Mouse (Mus musculus): ENCODE results near the gene Creld2. TPM values are rescaled to one million over a fixed set of nuclear protein-coding genes. Genes with fewer than 3 reads are reported as not detected.

Gene Creld2
- polyA plus RNA-seq, 1 experiment, result not detected

DNA sequence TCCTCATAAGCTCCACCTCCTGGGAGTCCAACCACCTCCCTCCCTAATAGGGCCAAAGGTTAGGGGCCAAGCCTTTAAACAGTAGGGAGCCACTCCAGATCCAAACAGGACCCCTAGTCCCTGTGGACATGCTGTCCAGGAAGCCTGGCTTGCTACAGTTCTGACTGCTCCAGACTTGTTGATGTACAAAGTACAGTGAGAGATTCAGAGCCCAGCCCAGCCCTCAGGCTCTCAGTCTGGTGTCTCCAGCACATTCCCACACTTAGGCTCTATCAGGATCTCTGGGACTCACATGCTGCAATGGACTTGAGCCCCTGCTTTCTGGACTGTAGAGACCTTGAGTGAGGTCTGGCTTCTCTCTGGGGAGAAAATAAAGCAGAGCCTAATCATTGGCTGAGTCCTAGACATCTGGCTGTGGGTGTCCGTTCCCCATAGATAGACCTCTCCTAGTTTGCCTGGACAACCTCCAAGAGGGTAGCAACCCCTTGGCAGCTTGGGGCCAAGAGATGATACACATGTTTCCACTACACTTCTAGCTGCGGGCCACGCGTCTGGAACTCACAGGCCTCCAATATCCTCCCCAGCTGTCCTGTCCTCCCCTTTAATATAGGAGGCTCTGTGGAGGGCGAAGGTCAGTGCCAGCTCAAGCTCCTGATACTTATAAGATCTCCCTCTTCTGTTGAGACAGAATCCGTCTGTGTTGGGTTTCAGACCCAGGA is 48.7 kb downstream of the Creld2 start:
- H3K27ac ChIP-seq (ENCODE audit: insufficient read depth, low read depth, low read length), result no peak overlapping the region

DNA sequence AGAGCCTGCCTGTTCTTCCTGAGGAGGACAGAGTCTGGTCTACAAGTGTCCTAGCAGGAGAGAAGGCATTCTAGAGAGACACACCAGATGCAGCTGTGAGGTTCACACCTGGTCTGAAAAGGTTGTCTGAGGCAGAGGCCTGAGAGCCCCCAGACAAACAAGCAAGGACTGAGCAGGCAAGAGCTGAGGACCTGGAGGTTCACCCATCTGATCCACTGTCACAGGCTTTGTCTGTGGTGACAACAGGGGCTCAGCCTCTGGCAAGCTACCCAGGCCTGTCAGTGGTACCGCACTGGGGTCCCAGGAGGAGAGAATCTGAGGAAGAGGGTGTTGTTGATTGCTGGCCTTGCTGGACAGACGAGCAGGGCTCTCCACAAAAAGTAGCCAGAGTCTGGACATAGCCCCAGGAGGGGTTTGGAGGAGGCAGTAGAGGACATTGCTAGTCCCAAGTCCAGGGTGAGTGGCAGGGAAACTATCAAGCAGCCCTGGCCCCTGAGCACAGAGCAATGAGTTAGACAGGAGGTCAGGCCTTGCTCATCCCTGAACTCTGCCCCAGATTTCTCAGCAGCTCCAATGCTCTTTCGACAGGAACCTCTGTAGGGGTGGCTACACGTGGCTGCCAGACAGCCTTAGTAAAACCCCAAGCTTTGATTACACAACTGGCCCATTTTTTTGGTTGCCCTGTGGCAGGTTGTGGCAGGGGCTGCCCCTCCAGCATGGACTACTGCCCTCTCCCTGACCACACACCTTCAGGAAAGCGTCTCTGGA is 51.2 kb downstream of the Creld2 start:
- H3K4me1 ChIP-seq (ENCODE audit: control insufficient read depth, insufficient read depth, low read length), result peaks cover 6% of the 10 kb centered on the region
- H3K27ac ChIP-seq (ENCODE audit: insufficient read depth, low read depth, low read length), result no peak overlapping the region
- 88% methylated on average over 5 of the region's 5 CpGs for WGBS
- TF ChIP-seq POLR2A (IDR thresholded peaks at IDR 0.05; ENCODE audit: insufficient read depth, low read depth, low read length) (no peak), CTCF (IDR thresholded peaks at IDR 0.05; ENCODE audit: insufficient read depth, low read depth, low read length) (no peak)
- H3K4me3 ChIP-seq (ENCODE audit: insufficient read depth, low read depth, low read length), result no peak overlapping the region

More for the DNA sequence above, 48.7 kb downstream of the Creld2 start:
- TF ChIP-seq CTCF (IDR thresholded peaks at IDR 0.05; ENCODE audit: insufficient read depth, low read depth, low read length), result no peak
- no peak for TF ChIP-seq POLR2A (IDR thresholded peaks at IDR 0.05; ENCODE audit: insufficient read depth, low read depth, low read length)
- Histone ChIP-seq H3K4me3 (ENCODE audit: insufficient read depth, low read depth, low read length) (no peak overlapping the region), H3K4me1 (ENCODE audit: control insufficient read depth, insufficient read depth, low read length) (peaks cover 18% of the 10 kb centered on the region)
- WGBS, result 86% methylated on average over 6 of the region's 6 CpGs

DNA sequence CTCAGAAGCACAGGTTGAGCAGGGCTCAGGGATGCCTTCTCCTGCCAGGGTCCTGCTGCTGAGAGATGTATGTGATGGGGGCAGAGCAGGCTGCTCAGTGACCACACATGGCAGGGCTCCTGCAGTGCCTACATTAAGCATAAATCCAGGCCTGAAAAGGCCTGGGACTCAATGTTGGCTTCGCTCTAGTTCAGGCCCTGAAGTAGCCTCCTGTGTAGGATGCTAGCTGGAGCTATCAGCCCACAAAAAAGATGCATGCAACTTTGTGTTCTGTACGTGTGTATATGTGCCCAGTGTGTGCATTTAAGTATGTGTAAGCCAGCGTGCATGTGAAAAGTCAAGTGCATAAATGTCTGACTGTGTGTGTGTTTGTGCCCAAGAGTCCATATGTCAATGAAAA is 54.6 kb downstream of the Creld2 start:
- WGBS, result 91% methylated on average over 3 of the region's 3 CpGs
- Histone ChIP-seq H3K4me1 (ENCODE audit: control insufficient read depth, insufficient read depth, low read length) (peaks cover 11% of the 10 kb centered on the region), H3K4me3 (ENCODE audit: insufficient read depth, low read depth, low read length) (no peak overlapping the region), H3K27ac (ENCODE audit: insufficient read depth, low read depth, low read length) (no peak overlapping the region)
- no peak for TF ChIP-seq POLR2A (IDR thresholded peaks at IDR 0.05; ENCODE audit: insufficient read depth, low read depth, low read length)
- no peak for TF ChIP-seq CTCF (IDR thresholded peaks at IDR 0.05; ENCODE audit: insufficient read depth, low read depth, low read length)

DNA sequence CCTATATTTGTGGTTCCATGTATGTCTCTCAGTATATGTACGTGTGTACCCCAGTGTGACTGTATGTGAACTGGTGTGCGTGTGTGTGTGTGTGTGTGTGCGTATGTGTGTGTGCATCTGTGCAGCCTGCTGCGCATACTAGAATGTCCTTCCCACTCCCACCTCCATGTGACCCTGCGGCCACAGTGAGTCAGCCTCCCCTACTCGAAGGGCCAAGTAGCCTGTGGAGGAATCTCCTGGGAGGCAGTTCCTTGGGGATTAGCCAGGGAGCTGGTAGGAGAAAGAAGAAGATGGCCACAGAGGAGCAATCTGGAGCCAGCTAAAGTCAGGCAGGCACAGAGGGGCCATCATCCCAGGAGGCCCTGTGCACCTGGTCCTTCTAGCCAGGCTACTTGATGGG is 55.0 kb downstream of the Creld2 start:
- H3K4me3 ChIP-seq (ENCODE audit: insufficient read depth, low read depth, low read length), result no peak overlapping the region
- H3K4me1 ChIP-seq (ENCODE audit: control insufficient read depth, insufficient read depth, low read length), result peaks cover 11% of the 10 kb centered on the region
- H3K27ac ChIP-seq (ENCODE audit: insufficient read depth, low read depth, low read length), result no peak overlapping the region
- TF ChIP-seq POLR2A (IDR thresholded peaks at IDR 0.05; ENCODE audit: insufficient read depth, low read depth, low read length) (no peak), CTCF (IDR thresholded peaks at IDR 0.05; ENCODE audit: insufficient read depth, low read depth, low read length) (no peak)
- 85% methylated on average over 6 of the region's 6 CpGs for WGBS

GRCm38 (mm10) chr15:88875625-88876081 is 56.2 kb downstream of the Creld2 start:
- 43% methylated on average over 10 of the region's 10 CpGs for WGBS

More at GRCm38 (mm10) chr15:88875625-88876081, 56.2 kb downstream of the Creld2 start:
- no peak overlapping the region for H3K27ac ChIP-seq (ENCODE audit: insufficient read depth, low read depth, low read length)
- peaks cover 11% of the 10 kb centered on the region for H3K4me1 ChIP-seq (ENCODE audit: control insufficient read depth, insufficient read depth, low read length)
- no peak overlapping the region for H3K4me3 ChIP-seq (ENCODE audit: insufficient read depth, low read depth, low read length)
- no peak for TF ChIP-seq CTCF (IDR thresholded peaks at IDR 0.05; ENCODE audit: insufficient read depth, low read depth, low read length)
- TF ChIP-seq POLR2A (IDR thresholded peaks at IDR 0.05; ENCODE audit: insufficient read depth, low read depth, low read length), result no peak

Other genes with a start within 250 kb of the Creld2 start
- gene Zdhhc25, start 219.3 kb upstream of the Creld2 start, polyA plus RNA-seq (2012; ENCODE audit: insufficient read depth, insufficient read length, low replicate concordance, missing spikeins), result not detected in 2 replicates
- 206 TPM in 1 of 2 replicates, not detected in the other for gene Brd1, start 85.4 kb upstream of the Creld2 start, polyA plus RNA-seq (2012; ENCODE audit: insufficient read depth, insufficient read length, low replicate concordance, missing spikeins)
- not detected in 2 replicates for gene Zbed4, start 68.0 kb upstream of the Creld2 start, polyA plus RNA-seq (2012; ENCODE audit: insufficient read depth, insufficient read length, low replicate concordance, missing spikeins)
- gene Alg12, start 328 bp upstream of the Creld2 start, polyA plus RNA-seq (2012; ENCODE audit: insufficient read depth, insufficient read length, low replicate concordance, missing spikeins), result not detected in 2 replicates
- gene Pim3, start 42.5 kb downstream of the Creld2 start, polyA plus RNA-seq (2012; ENCODE audit: insufficient read depth, insufficient read length, low replicate concordance, missing spikeins), result not detected in 2 replicates
- not detected in 2 replicates for gene Ttll8, start 134.8 kb downstream of the Creld2 start, polyA plus RNA-seq (2012; ENCODE audit: insufficient read depth, insufficient read length, low replicate concordance, missing spikeins)
- not detected in 2 replicates for gene Mlc1, start 159.4 kb downstream of the Creld2 start, polyA plus RNA-seq (2012; ENCODE audit: insufficient read depth, insufficient read length, low replicate concordance, missing spikeins)
- not detected in 2 replicates for gene Mov10l1, start 163.3 kb downstream of the Creld2 start, polyA plus RNA-seq (2012; ENCODE audit: insufficient read depth, insufficient read length, low replicate concordance, missing spikeins)
- not detected in 2 replicates for gene Panx2, start 240.1 kb downstream of the Creld2 start, polyA plus RNA-seq (2012; ENCODE audit: insufficient read depth, insufficient read length, low replicate concordance, missing spikeins)

All from olfactory bulb, adult 2 months (tissue).